Mouse (Mus musculus): ENCODE data around the gene Saysd1. TPM values are rescaled to one million over a fixed set of nuclear protein-coding genes. Genes with fewer than 3 reads are reported as not detected.

The Saysd1 gene
- polyA plus RNA-seq, 1 experiment from 2014 or later, result 10.8 TPM

GRCm38 (mm10) chr14:20158727-20159681 is 20.7 kb upstream of the Saysd1 start:
- WGBS, result 68% methylated on average over 8 of the region's 8 CpGs
- H3K9ac ChIP-seq, result no peak overlapping the region
- no peak for ATAC-seq (ENCODE audit: low FRiP score)
- no peak overlapping the region for H3K4me2 ChIP-seq (replicated peaks)
- no peaks in the 10 kb centered on the region for H3K9me3 ChIP-seq (replicated peaks)
- no peaks in the 10 kb centered on the region for H3K36me3 ChIP-seq
- H3K27ac ChIP-seq, result no peak overlapping the region
- peaks cover 36% of the 10 kb centered on the region for H3K4me1 ChIP-seq
- H3K27me3 ChIP-seq, result no peaks in the 10 kb centered on the region
- no peak overlapping the region for H3K4me3 ChIP-seq

- Histone ChIP-seq H3K4me3 (no peak overlapping the region), H3K27me3 (no peaks in the 10 kb centered on the region), H3K9me3 (replicated peaks) (no peaks in the 10 kb centered on the region), H3K4me2 (replicated peaks) (no peak overlapping the region), H3K9ac (no peak overlapping the region), H3K27ac (no peak overlapping the region), H3K36me3 (no peaks in the 10 kb centered on the region), H3K4me1 (peaks cover 26% of the 10 kb centered on the region)
- WGBS, result 94% methylated on average over 10 of the region's 10 CpGs
- no peak for ATAC-seq (ENCODE audit: low FRiP score)
Measured at GRCm38 (mm10) chr14:20157595-20157994, 19.3 kb upstream of the Saysd1 start.

- H3K4me2 ChIP-seq (replicated peaks), result no peak overlapping the region
- no peaks in the 10 kb centered on the region for H3K27me3 ChIP-seq
- H3K4me3 ChIP-seq, result no peak overlapping the region
- H3K27ac ChIP-seq, result no peak overlapping the region
- peaks cover 22% of the 10 kb centered on the region for H3K4me1 ChIP-seq
- ATAC-seq (ENCODE audit: low FRiP score), result no peak
- H3K9me3 ChIP-seq (replicated peaks), result no peaks in the 10 kb centered on the region
- no peaks in the 10 kb centered on the region for H3K36me3 ChIP-seq
- 51% methylated on average over 10 of the region's 10 CpGs for WGBS
- no peak overlapping the region for H3K9ac ChIP-seq
Measured at GRCm38 (mm10) chr14:20155718-20156117, 17.4 kb upstream of the Saysd1 start.

GRCm38 (mm10) chr14:20154937-20155336 is 16.6 kb upstream of the Saysd1 start:
- no peak overlapping the region for H3K4me3 ChIP-seq
- no peak for ATAC-seq (ENCODE audit: low FRiP score)
- no peak overlapping the region for H3K4me2 ChIP-seq (replicated peaks)
- no peaks in the 10 kb centered on the region for H3K27me3 ChIP-seq
- H3K4me1 ChIP-seq, result peaks cover 20% of the 10 kb centered on the region
- H3K9me3 ChIP-seq (replicated peaks), result no peaks in the 10 kb centered on the region
- H3K9ac ChIP-seq, result no peak overlapping the region
- no peaks in the 10 kb centered on the region for H3K36me3 ChIP-seq
- H3K27ac ChIP-seq, result no peak overlapping the region
- 92% methylated on average over 4 of the region's 4 CpGs for WGBS

GRCm38 (mm10) chr14:20154245-20154644 is 15.9 kb upstream of the Saysd1 start:
- Histone ChIP-seq H3K36me3 (no peaks in the 10 kb centered on the region), H3K27me3 (no peaks in the 10 kb centered on the region), H3K9me3 (replicated peaks) (no peaks in the 10 kb centered on the region), H3K4me2 (replicated peaks) (no peak overlapping the region), H3K9ac (no peak overlapping the region), H3K4me3 (no peak overlapping the region), H3K4me1 (0 out of 2 replicates have a peak, but pooled peaks cover 13% of the 10 kb centered on the region), H3K27ac (no peak overlapping the region)
- no peak for ATAC-seq (ENCODE audit: low FRiP score)
- WGBS, result 51% methylated on average over 7 of the region's 7 CpGs

GRCm38 (mm10) chr14:20149127-20150080 is 11.1 kb upstream of the Saysd1 start:
- 87% methylated on average over 22 of the region's 22 CpGs for WGBS
- Histone ChIP-seq H3K27me3 (no peaks in the 10 kb centered on the region), H3K36me3 (peaks cover 9% of the 10 kb centered on the region; the same call in 1 of the 2 replicates), H3K4me1 (peaks cover 5% of the 10 kb centered on the region), H3K4me2 (replicated peaks) (no peak overlapping the region), H3K9ac (no peak overlapping the region), H3K9me3 (replicated peaks) (no peaks in the 10 kb centered on the region), H3K27ac (no peak overlapping the region), H3K4me3 (no peak overlapping the region)
- no peak for ATAC-seq (ENCODE audit: low FRiP score)

- Histone ChIP-seq H3K27me3 (no peaks in the 10 kb centered on the region), H3K4me3 (no peak overlapping the region), H3K9me3 (replicated peaks) (no peaks in the 10 kb centered on the region), H3K9ac (no peak overlapping the region), H3K36me3 (peaks cover 9% of the 10 kb centered on the region; the same call in 1 of the 2 replicates), H3K27ac (no peak overlapping the region), H3K4me2 (replicated peaks) (no peak overlapping the region), H3K4me1 (peaks cover 11% of the 10 kb centered on the region)
- WGBS, result 93% methylated on average over 11 of the region's 11 CpGs
- no peak for ATAC-seq (ENCODE audit: low FRiP score)
Measured at GRCm38 (mm10) chr14:20148514-20148913, 10.2 kb upstream of the Saysd1 start.

GRCm38 (mm10) chr14:20147854-20148253 is 9.5 kb upstream of the Saysd1 start:
- no peak overlapping the region for H3K4me2 ChIP-seq (replicated peaks)
- 95% methylated on average over 7 of the region's 7 CpGs for WGBS
- peaks cover 11% of the 10 kb centered on the region for H3K4me1 ChIP-seq
- no peak overlapping the region for H3K4me3 ChIP-seq
- H3K27ac ChIP-seq, result no peak overlapping the region
- H3K27me3 ChIP-seq, result no peaks in the 10 kb centered on the region
- no peak overlapping the region for H3K9ac ChIP-seq
- H3K36me3 ChIP-seq, result peaks cover 9% of the 10 kb centered on the region
- ATAC-seq (ENCODE audit: low FRiP score), result no peak
- H3K9me3 ChIP-seq (replicated peaks), result no peaks in the 10 kb centered on the region

GRCm38 (mm10) chr14:20144093-20144492 is 5.8 kb upstream of the Saysd1 start:
- H3K4me1 ChIP-seq, result peaks cover 9% of the 10 kb centered on the region
- WGBS, result 69% methylated on average over 4 of the region's 4 CpGs
- no peak overlapping the region for H3K9ac ChIP-seq
- no peak overlapping the region for H3K4me2 ChIP-seq (replicated peaks)
- no peaks in the 10 kb centered on the region for H3K27me3 ChIP-seq
- H3K4me3 ChIP-seq, result no peak overlapping the region
- no peaks in the 10 kb centered on the region for H3K9me3 ChIP-seq (replicated peaks)
- H3K36me3 ChIP-seq, result peaks cover 21% of the 10 kb centered on the region
- no peak overlapping the region for H3K27ac ChIP-seq
- ATAC-seq (ENCODE audit: low FRiP score), result 0 out of 2 replicates have a peak, but pooled peaks have one; percentile 50

GRCm38 (mm10) chr14:20134965-20135671 is 3.2 kb downstream of the Saysd1 start:
- no peak for ATAC-seq (ENCODE audit: low FRiP score)
- Histone ChIP-seq H3K27ac (no peak overlapping the region), H3K4me3 (no peak overlapping the region), H3K4me1 (no peaks in the 10 kb centered on the region), H3K36me3 (no peaks in the 10 kb centered on the region), H3K9ac (no peak overlapping the region), H3K9me3 (replicated peaks) (no peaks in the 10 kb centered on the region), H3K27me3 (no peaks in the 10 kb centered on the region), H3K4me2 (replicated peaks) (no peak overlapping the region)
- 94% methylated on average over 10 of the region's 10 CpGs for WGBS

- Histone ChIP-seq H3K9me3 (replicated peaks) (no peaks in the 10 kb centered on the region), H3K4me3 (no peak overlapping the region), H3K4me2 (replicated peaks) (no peak overlapping the region), H3K4me1 (no peaks in the 10 kb centered on the region), H3K36me3 (no peaks in the 10 kb centered on the region), H3K27me3 (no peaks in the 10 kb centered on the region), H3K27ac (no peak overlapping the region), H3K9ac (no peak overlapping the region)
- WGBS, result 88% methylated on average over 6 of the region's 6 CpGs
- no peak for ATAC-seq (ENCODE audit: low FRiP score)
Measured at GRCm38 (mm10) chr14:20128162-20128561, 10.2 kb downstream of the Saysd1 start.
